Mouse (Mus musculus) adrenal gland, postnatal 36 days (tissue): ENCODE results near the gene Gpd1. TPM values are rescaled to one million over a fixed set of nuclear protein-coding genes. Genes with fewer than 3 reads are reported as not detected.
"Not testable (repeated sequence)": the region's sequence is repeated elsewhere in the genome, so short reads cannot be mapped to it uniquely, and the experiment has no call there.

Experiments used
- DNase-seq, 2 experiments: peaks; one replicate each; pipeline ENCODE4 v3.0.0; 2021; ENCODE audit warnings: mixed read lengths in 1 of 2
- total RNA-seq, 2 experiments: library from RNA; stranded (reverse); gene quantifications; 2 replicates each; pipeline ENCODE4 v1.2.3; 2021

Gpd1 gene
- total RNA-seq, 2 experiments from 2014 or later, result 945 to 1,041 TPM

- DNase-seq, result peak in 1 of 2 experiments; percentile 54
Observed at GRCm38 (mm10) chr15:99721921-99722743, 4.8 kb downstream of the Gpd1 start.

- no peak for DNase-seq
Observed at GRCm38 (mm10) chr15:99723120-99723514, 5.8 kb downstream of the Gpd1 start.

- DNase-seq, result peak; percentile 91 to 92
Observed at GRCm38 (mm10) chr15:99723515-99724291, 6.4 kb downstream of the Gpd1 start.

GRCm38 (mm10) chr15:99724292-99725021 lies 7.1 kb downstream of the Gpd1 start:
- peak; percentile 86 to 89 for DNase-seq

- DNase-seq, result peak; percentile 91 to 94
Observed at GRCm38 (mm10) chr15:99725341-99726155, 8.2 kb downstream of the Gpd1 start, which contains the start of gene Cox14. TSS of gene Cox14 (plus strand) at chr15:99725618.

- DNase-seq, result no peak
Observed at GRCm38 (mm10) chr15:99726549-99726948, 9.2 kb downstream of the Gpd1 start.

GRCm38 (mm10) chr15:99727039-99727438 lies 9.7 kb downstream of the Gpd1 start:
- not testable (repeated sequence) for DNase-seq

- DNase-seq, result no peak
Observed at GRCm38 (mm10) chr15:99727525-99727924, 10.2 kb downstream of the Gpd1 start.

GRCm38 (mm10) chr15:99728211-99728610 lies 10.9 kb downstream of the Gpd1 start:
- DNase-seq, result no peak

GRCm38 (mm10) chr15:99729056-99729783 lies 11.9 kb downstream of the Gpd1 start:
- DNase-seq, result no peak

GRCm38 (mm10) chr15:99731167-99731566 lies 13.9 kb downstream of the Gpd1 start:
- no peak for DNase-seq

- DNase-seq, result no peak
Observed at GRCm38 (mm10) chr15:99731678-99732077, 14.4 kb downstream of the Gpd1 start.

- no peak for DNase-seq
Observed at GRCm38 (mm10) chr15:99733186-99733585, 15.9 kb downstream of the Gpd1 start.

GRCm38 (mm10) chr15:99735631-99736030 lies 18.3 kb downstream of the Gpd1 start:
- peak; percentile 96 to 97 for DNase-seq

- no peak for DNase-seq
Observed at GRCm38 (mm10) chr15:99736675-99737074, 19.4 kb downstream of the Gpd1 start.

- no peak for DNase-seq
Observed at GRCm38 (mm10) chr15:99740229-99740628, 22.9 kb downstream of the Gpd1 start.

- DNase-seq, result no peak
Observed at GRCm38 (mm10) chr15:99754204-99754603, 36.9 kb downstream of the Gpd1 start.

GRCm38 (mm10) chr15:99767467-99767866 lies 50.2 kb downstream of the Gpd1 start:
- no peak for DNase-seq

- DNase-seq, result no peak
Observed at GRCm38 (mm10) chr15:99768761-99769160, 51.4 kb downstream of the Gpd1 start.

- no peak for DNase-seq
Observed at GRCm38 (mm10) chr15:99771004-99771500, 53.7 kb downstream of the Gpd1 start.
